Mouse (Mus musculus) liver, embryonic 14.5 days (tissue): Measurements from ENCODE around the gene Sec62. TPM values are rescaled to one million over a fixed set of nuclear protein-coding genes. Genes with fewer than 3 reads are reported as not detected.
A peak's percentile ranks its signal among the peaks of the same experiment; 100 is the strongest.

ENCODE experiments used
- ATAC-seq: fragments of 200-750 bp; cut with Nextera tagmentation; 2 replicates; pipeline ENCODE4 v1.8.0; 2017; ENCODE audit warnings: moderate number of reproducible peaks, mild to moderate bottlenecking, moderate library complexity; ENCODE audit not compliant: insufficient read depth
- DNase-seq, 3 experiments: peaks; one replicate each; pipeline ENCODE4 v3.0.0-alpha.2; 2012 to 2013; ENCODE audit warnings: low read depth in 3 of 3, low spot score in 3 of 3
- H3K27ac ChIP-seq: fragments of 300-500 bp; sonication (generic); 2 replicates; pipeline ENCODE4 v1.5.1; 2014; ENCODE audit warnings: moderate library complexity, mild to moderate bottlenecking, control low read depth, inconsistent platforms
- H3K27me3 ChIP-seq: fragments of 300-500 bp; sonication (generic); 2 replicates; pipeline ENCODE4 v1.6.1; 2014; ENCODE audit warnings: mild to moderate bottlenecking, low read length, moderate library complexity; ENCODE audit not compliant: control insufficient read depth, insufficient read depth
- H3K36me3 ChIP-seq: fragments of 300-500 bp; sonication (generic); replicated peaks from 2 replicates; pipeline ENCODE4 v1.6.1; 2014; ENCODE audit warnings: low read depth; ENCODE audit not compliant: control insufficient read depth, insufficient read depth
- H3K4me1 ChIP-seq, 2 experiments: fragments of 200-500 bp in 1 of 2; fragments of 300-500 bp in 1 of 2; sonication (generic) in 1 of 2; replicated peaks; 2 replicates each; pipeline ENCODE4 v1.6.1; 2012 to 2014; ENCODE audit warnings: antibody characterized with exemption in 1 of 2, inconsistent platforms in 1 of 2, low read length in 1 of 2; ENCODE audit not compliant: control insufficient read depth in 2 of 2, insufficient read depth in 2 of 2
- H3K4me2 ChIP-seq: fragments of 300-500 bp; sonication (generic); 2 replicates; pipeline ENCODE4 v1.6.1; 2014; ENCODE audit warnings: low read depth, mild to moderate bottlenecking, control low read depth, moderate library complexity
- H3K4me3 ChIP-seq, 2 experiments: fragments of 200-500 bp in 1 of 2; fragments of 300-500 bp in 1 of 2; sonication (generic) in 1 of 2; 2 replicates each; pipeline ENCODE4 v1.5.1; 2012 to 2014; ENCODE audit warnings: low read depth in 2 of 2, low read length in 2 of 2, mild to moderate bottlenecking in 2 of 2, control low read depth in 1 of 2, inconsistent platforms in 1 of 2, moderate library complexity in 1 of 2; ENCODE audit not compliant: insufficient read depth in 1 of 2
- H3K9ac ChIP-seq: fragments of 300-500 bp; sonication (generic); replicated peaks from 2 replicates; pipeline ENCODE4 v1.6.1; 2014; ENCODE audit warnings: mild to moderate bottlenecking, control low read depth, moderate library complexity
- H3K9me3 ChIP-seq: fragments of 300-500 bp; sonication (generic); 2 replicates; pipeline ENCODE4 v1.6.1; 2016; ENCODE audit warnings: low read length, mixed read lengths; ENCODE audit not compliant: control insufficient read depth
- CTCF ChIP-seq: IDR thresholded peaks from 2 replicates; pipeline ENCODE4 v1.5.1; 2016; ENCODE audit warnings: antibody characterized with exemption, low read depth, control low read depth
- EP300 ChIP-seq: IDR thresholded peaks from 2 replicates; pipeline ENCODE4 v1.6.1; 2016; ENCODE audit warnings: antibody characterized with exemption, low read depth
- WGBS: fragments of 180-500 bp; shearing (Covaris S2); extraction: QIAGEN DNeasy Blood & Tissue Kit; methylation state at CpG from one replicate; pipeline ENCODE4 v1.1.7; 2014; ENCODE audit not compliant: insufficient replicate concordance; 5-methylcytosine and 5-hydroxymethylcytosine counted together
- polyA plus RNA-seq, 2 experiments: library from polyadenylated mRNA; depleted of rRNA in 1 of 2; stranded (reverse) in 1 of 2; unstranded in 1 of 2; fragments of >200 nt; fragmentation: Nextera tagmentation in 1 of 2; extraction: Ambion mirVana in 1 of 2; gene quantifications; 2 replicates each; pipeline versions ENCODE4 v1.2.1 to v1.2.3; 2012 to 2014

Gene Sec62
- polyA plus RNA-seq, 2 experiments = 24.4 to 57.8 TPM

DNA sequence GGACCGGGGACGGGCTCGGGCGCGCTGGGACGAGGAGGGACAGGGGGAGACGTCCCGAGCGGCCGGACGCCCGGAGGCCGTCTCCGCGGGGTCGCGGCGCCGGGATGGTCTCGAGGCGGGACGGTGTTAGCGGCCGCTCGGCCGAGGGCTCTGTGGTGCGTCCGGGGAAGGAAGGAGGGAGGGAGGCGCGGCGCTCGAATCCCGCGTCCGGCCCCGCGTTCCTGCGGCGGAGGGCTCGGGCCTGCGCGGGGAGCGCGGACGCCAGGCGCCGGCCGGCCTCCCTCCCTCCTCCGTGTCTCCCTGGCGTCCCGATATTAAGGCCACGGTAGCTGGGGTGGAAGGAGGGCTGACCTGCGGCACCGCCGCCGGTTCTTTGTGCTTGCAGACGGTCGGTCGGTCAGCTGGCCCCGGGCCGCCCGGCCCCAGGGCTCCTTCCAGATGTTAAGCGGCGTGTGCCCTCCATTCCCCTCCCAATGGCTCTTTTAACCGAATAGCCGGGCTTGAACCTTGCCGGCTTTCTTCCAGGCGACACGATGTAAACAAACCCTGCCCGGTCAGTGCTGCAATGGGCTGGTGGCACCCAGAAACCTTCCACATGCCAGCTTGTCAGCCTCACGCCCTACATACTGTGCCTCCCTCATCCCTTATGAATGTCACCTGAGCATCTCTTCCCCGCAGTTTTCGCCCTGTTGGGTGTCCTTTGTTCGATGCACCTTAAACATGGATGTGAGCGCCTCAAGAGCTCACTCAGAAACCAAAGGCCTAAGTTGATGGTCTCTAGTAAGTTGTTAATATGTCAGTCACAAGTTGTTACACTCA is 937 bp downstream of the Sec62 start:
- H3K27ac ChIP-seq = peak overlapping the region; percentile 78
- WGBS = under 1% methylated on average over 57 of the region's 75 CpGs

DNA sequence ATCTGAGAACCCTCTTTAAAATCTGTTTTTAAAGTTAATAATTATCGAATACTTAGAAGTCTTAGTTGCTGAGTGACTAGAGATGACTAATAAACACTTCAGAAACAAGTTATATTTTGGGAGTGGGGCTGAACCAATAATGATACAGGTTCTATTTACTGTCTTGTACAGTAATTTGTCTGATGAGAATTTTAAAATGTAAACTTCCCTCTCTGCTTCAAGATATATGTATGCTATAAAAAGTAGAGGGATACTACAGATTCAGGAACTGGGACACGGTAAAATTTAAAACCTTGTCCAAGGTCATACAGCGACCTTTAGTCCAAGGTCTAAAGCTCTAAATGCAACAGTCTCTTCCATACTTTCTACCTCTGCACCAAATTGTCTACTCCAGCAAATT is 9.5 kb downstream of the Sec62 start:
- Histone ChIP-seq H3K27me3 (no peaks in the 10 kb centered on the region), H3K9me3 (no peaks in the 10 kb centered on the region), H3K36me3 (peaks cover 39% of the 10 kb centered on the region), H3K4me1 (no peaks in the 10 kb centered on the region), H3K27ac (no peak overlapping the region), H3K4me2 (no peak overlapping the region), H3K4me3 (no peak overlapping the region), H3K9ac (no peak overlapping the region)
- no peak for TF ChIP-seq CTCF
- ATAC-seq (no peak), DNase-seq (no peak)
- 87% methylated on average over 3 of the region's 3 CpGs for whole genome bisulfite sequencing

More for the DNA sequence above, 937 bp downstream of the Sec62 start:
- ATAC-seq (peak; percentile 77), DNase-seq (peak; percentile 20 to 37 (median 26))
- Histone ChIP-seq H3K9ac (peak overlapping the region; percentile 98), H3K4me2 (peak overlapping the region; percentile 68), H3K36me3 (no peaks in the 10 kb centered on the region), H3K27me3 (no peaks in the 10 kb centered on the region), H3K4me1 (peaks cover 5% of the 10 kb centered on the region in 2 experiments; a peak in 3 of 4 replicates), H3K9me3 (no peaks in the 10 kb centered on the region), H3K4me3 (peak overlapping the region; percentile 98 to 100)
- TF ChIP-seq EP300 = no peak
- TF ChIP-seq CTCF = no peak

DNA sequence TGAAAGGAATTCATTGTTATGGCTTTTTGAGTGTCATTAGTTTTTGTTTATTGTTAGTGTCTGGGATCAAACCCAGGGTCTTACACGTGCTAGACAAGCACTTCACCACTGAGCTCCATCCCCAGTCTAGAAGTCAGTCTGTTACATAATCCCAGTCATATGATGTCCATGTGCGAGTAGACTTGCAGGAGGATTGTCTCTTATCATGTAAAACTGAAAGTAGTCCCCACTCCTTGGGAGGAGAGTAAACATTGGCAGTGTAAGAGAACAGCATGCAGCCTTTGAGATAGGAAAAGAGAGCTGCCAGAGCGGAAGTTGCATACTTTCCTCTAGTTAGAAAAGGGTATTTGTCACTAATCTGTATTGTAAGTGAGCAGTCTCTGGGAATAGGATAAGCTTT is 20.2 kb downstream of the Sec62 start:
- 67% methylated on average over 3 of the region's 3 CpGs for WGBS
- DNase-seq (no peak), ATAC-seq (no peak)
- peaks cover 52% of the 10 kb centered on the region for H3K36me3 ChIP-seq
- TF ChIP-seq EP300 (no peak), CTCF (no peak)
- no peak overlapping the region for H3K4me2 ChIP-seq
- no peak overlapping the region for H3K4me3 ChIP-seq
- H3K27me3 ChIP-seq = no peaks in the 10 kb centered on the region
- H3K9me3 ChIP-seq = no peaks in the 10 kb centered on the region
- no peaks in the 10 kb centered on the region for H3K4me1 ChIP-seq
- H3K9ac ChIP-seq = no peak overlapping the region
- H3K27ac ChIP-seq = no peak overlapping the region

DNA sequence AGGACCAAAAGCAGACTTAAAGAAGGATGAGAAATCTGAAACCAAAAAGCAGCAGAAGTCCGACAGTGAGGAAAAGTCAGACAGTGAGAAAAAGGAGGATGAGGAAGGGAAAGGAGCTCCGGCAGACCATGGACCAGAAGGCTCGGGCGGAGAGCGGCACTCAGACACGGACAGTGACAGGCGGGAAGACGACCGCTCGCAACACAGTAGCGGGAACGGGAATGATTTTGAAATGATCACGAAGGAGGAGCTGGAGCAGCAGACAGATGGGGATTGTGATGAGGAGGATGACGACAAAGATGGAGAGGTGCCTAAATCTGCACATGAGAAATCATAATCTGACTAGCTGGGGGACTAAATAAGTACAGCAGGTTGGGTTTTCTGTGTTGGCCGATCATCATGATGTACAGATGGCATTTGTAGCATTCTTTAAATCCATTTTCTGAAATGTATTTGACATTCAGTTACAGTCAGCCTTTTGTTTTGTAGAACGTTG is 26.0 kb downstream of the Sec62 start:
- Histone ChIP-seq H3K4me2 (no peak overlapping the region), H3K9me3 (no peaks in the 10 kb centered on the region), H3K27ac (no peak overlapping the region), H3K4me1 (no peaks in the 10 kb centered on the region), H3K27me3 (no peaks in the 10 kb centered on the region), H3K36me3 (peaks cover 51% of the 10 kb centered on the region), H3K9ac (no peak overlapping the region), H3K4me3 (no peak overlapping the region)
- TF ChIP-seq CTCF (no peak), EP300 (no peak)
- 91% methylated on average over 16 of the region's 16 CpGs for WGBS
- no peak for DNase-seq
- no peak for ATAC-seq

DNA sequence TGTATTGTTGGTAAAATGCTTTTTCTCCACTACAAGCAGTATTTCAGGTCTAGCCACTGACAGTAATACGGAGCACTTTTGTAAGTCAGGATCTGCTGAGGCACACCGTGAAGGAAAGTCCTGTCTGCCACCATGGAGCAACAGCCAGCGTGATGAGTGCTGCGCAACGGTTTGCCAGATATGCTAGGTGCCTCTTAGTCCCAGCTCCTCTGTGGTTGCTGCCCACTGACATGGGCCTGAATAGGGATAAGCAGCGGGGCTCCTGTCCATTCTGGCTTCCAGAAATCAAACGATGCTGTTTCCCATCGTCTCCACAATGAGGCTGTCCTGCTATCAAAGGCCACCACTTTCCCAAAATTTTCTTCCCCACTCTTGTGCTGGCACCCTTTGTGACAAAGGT is 29.5 kb downstream of the Sec62 start:
- no peaks in the 10 kb centered on the region for H3K4me1 ChIP-seq
- no peaks in the 10 kb centered on the region for H3K27me3 ChIP-seq
- no peak overlapping the region for H3K4me2 ChIP-seq
- TF ChIP-seq CTCF (no peak), EP300 (no peak)
- peaks cover 34% of the 10 kb centered on the region for H3K36me3 ChIP-seq
- no peak for DNase-seq
- no peak for ATAC-seq
- H3K9ac ChIP-seq = no peak overlapping the region
- no peaks in the 10 kb centered on the region for H3K9me3 ChIP-seq
- H3K4me3 ChIP-seq = no peak overlapping the region
- WGBS = 89% methylated on average over 8 of the region's 8 CpGs
- no peak overlapping the region for H3K27ac ChIP-seq
